Mouse (Mus musculus) limb, embryonic 13.5 days (tissue): Measurements from ENCODE around the gene Gnat3. TPM values are rescaled to one million over a fixed set of nuclear protein-coding genes. Genes with fewer than 3 reads are reported as not detected.
"Not testable (repeated sequence)": the region's sequence is repeated elsewhere in the genome, so short reads cannot be mapped to it uniquely, and the experiment has no call there.

Experiments
- ATAC-seq: fragments of 200-750 bp; cut with Nextera tagmentation; 2 replicates; pipeline ENCODE4 v1.8.0; 2017; ENCODE audit warnings: low read depth, moderate number of reproducible peaks, moderate TSS enrichment; ENCODE audit not compliant: low FRiP score
- H3K27ac ChIP-seq: fragments of 300-500 bp; sonication (generic); 2 replicates; pipeline ENCODE4 v1.5.1; 2015; ENCODE audit warnings: inconsistent platforms, mild to moderate bottlenecking, moderate library complexity
- H3K27me3 ChIP-seq: fragments of 300-500 bp; sonication (generic); 2 replicates; pipeline ENCODE4 v1.6.1; 2015; ENCODE audit warnings: mild to moderate bottlenecking, inconsistent platforms
- H3K36me3 ChIP-seq: fragments of 300-500 bp; sonication (generic); 2 replicates; pipeline ENCODE4 v1.6.1; 2015; ENCODE audit warnings: inconsistent platforms, mild to moderate bottlenecking, moderate library complexity
- H3K4me1 ChIP-seq: fragments of 300-500 bp; sonication (generic); 2 replicates; pipeline ENCODE4 v1.6.1; 2015; ENCODE audit warnings: inconsistent platforms
- H3K4me2 ChIP-seq: fragments of 300-500 bp; sonication (generic); replicated peaks from 2 replicates; pipeline ENCODE4 v1.6.1; 2015; ENCODE audit warnings: inconsistent platforms, mild to moderate bottlenecking, moderate library complexity
- H3K4me3 ChIP-seq: fragments of 300-500 bp; sonication (generic); 2 replicates; pipeline ENCODE4 v1.5.1; 2015; ENCODE audit warnings: moderate library complexity, mild to moderate bottlenecking, inconsistent platforms
- H3K9ac ChIP-seq: fragments of 300-500 bp; sonication (generic); 2 replicates; pipeline ENCODE4 v1.6.1; 2015; ENCODE audit warnings: mild to moderate bottlenecking, inconsistent platforms
- H3K9me3 ChIP-seq: fragments of 300-500 bp; sonication (generic); 2 replicates; pipeline ENCODE4 v1.6.1; 2016; ENCODE audit warnings: inconsistent platforms
- WGBS: fragments of 180-500 bp; shearing (Covaris S2); methylation state at CpG from one replicate; pipeline ENCODE4 v1.1.7; 2015; 5-methylcytosine and 5-hydroxymethylcytosine counted together
- polyA plus RNA-seq: library from polyadenylated mRNA; unstranded; fragments of >200 nt; fragmentation: Nextera tagmentation; extraction: Ambion mirVana; gene quantifications from 2 replicates; pipeline ENCODE4 v1.2.1, GENCODE M21; 2015

The Gnat3 gene
- not detected in 2 replicates for polyA plus RNA-seq

GRCm38 (mm10) chr5:17962249-17962648 lies at the start of gene Gnat3:
Gene Gnat3 (plus strand): TSS chr5:17962549.
- H3K9me3 ChIP-seq = no peaks in the 10 kb centered on the region
- H3K36me3 ChIP-seq = no peaks in the 10 kb centered on the region
- WGBS = 73% methylated on average over 5 of the region's 5 CpGs
- no peak within 1 kb of the TSS for H3K4me3 ChIP-seq
- H3K27me3 ChIP-seq = no peaks in the 10 kb centered on the region
- H3K4me2 ChIP-seq = no peak within 1 kb of the TSS
- no peak within 1 kb of the TSS for H3K27ac ChIP-seq
- ATAC-seq = no peak
- no peaks in the 10 kb centered on the region for H3K4me1 ChIP-seq
- H3K9ac ChIP-seq = no peak within 1 kb of the TSS

DNA sequence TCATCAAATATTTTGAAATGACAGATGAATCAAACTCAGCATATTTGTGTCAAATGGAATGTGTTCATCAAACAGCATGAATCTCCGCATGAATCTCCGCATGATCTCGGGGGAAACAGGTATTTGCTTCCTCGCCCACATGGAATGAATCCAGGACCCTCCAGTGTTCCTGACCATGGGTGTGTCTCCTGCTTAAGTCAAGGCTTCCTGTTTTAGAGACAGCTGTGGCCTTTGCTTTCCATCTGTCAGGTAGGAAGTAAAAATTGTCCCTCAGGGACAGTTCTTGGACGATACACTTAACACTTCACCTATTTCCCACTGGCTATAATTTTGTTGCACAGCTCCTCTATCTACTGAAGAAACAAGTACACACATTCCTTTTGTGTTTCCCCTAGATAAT lies 43.4 kb upstream of the Gnat3 start:
- H3K9ac ChIP-seq = no peak overlapping the region
- no peaks in the 10 kb centered on the region for H3K36me3 ChIP-seq
- no peaks in the 10 kb centered on the region for H3K27me3 ChIP-seq
- no peak overlapping the region for H3K4me3 ChIP-seq
- WGBS = 78% methylated on average over 5 of the region's 5 CpGs
- H3K4me2 ChIP-seq = no peak overlapping the region
- no peak overlapping the region for H3K27ac ChIP-seq
- ATAC-seq = no peak
- H3K9me3 ChIP-seq = no peaks in the 10 kb centered on the region
- H3K4me1 ChIP-seq = no peaks in the 10 kb centered on the region

- Histone ChIP-seq H3K36me3 (no peaks in the 10 kb centered on the region), H3K4me3 (no peak overlapping the region), H3K9me3 (no peaks in the 10 kb centered on the region), H3K4me2 (no peak overlapping the region), H3K9ac (no peak overlapping the region), H3K4me1 (no peaks in the 10 kb centered on the region), H3K27ac (no peak overlapping the region), H3K27me3 (no peaks in the 10 kb centered on the region)
- WGBS = 84% methylated on average over 3 of the region's 3 CpGs
- no peak for ATAC-seq
These were observed 38.7 kb upstream of the Gnat3 start for GRCm38 (mm10) chr5:17923648-17924047.

- no peak overlapping the region for H3K4me2 ChIP-seq
- no peaks in the 10 kb centered on the region for H3K4me1 ChIP-seq
- H3K27me3 ChIP-seq = no peaks in the 10 kb centered on the region
- no peak for ATAC-seq
- H3K9me3 ChIP-seq = no peaks in the 10 kb centered on the region
- H3K9ac ChIP-seq = no peak overlapping the region
- WGBS = 40% methylated on average over 2 of the region's 2 CpGs
- H3K27ac ChIP-seq = no peak overlapping the region
- H3K36me3 ChIP-seq = no peaks in the 10 kb centered on the region
- no peak overlapping the region for H3K4me3 ChIP-seq
These were observed 38.2 kb upstream of the Gnat3 start for GRCm38 (mm10) chr5:17924085-17924518.

GRCm38 (mm10) chr5:17928471-17928870 lies 33.9 kb upstream of the Gnat3 start:
- Histone ChIP-seq H3K9ac (no peak overlapping the region), H3K4me2 (no peak overlapping the region), H3K27me3 (no peaks in the 10 kb centered on the region), H3K9me3 (no peaks in the 10 kb centered on the region), H3K36me3 (no peaks in the 10 kb centered on the region), H3K4me1 (no peaks in the 10 kb centered on the region), H3K27ac (no peak overlapping the region), H3K4me3 (no peak overlapping the region)
- ATAC-seq = no peak
- 35% methylated on average over 4 of the region's 4 CpGs for WGBS

GRCm38 (mm10) chr5:17929006-17929567 lies 33.3 kb upstream of the Gnat3 start:
- ATAC-seq = no peak
- Histone ChIP-seq H3K4me2 (no peak overlapping the region), H3K9me3 (no peaks in the 10 kb centered on the region), H3K36me3 (no peaks in the 10 kb centered on the region), H3K9ac (no peak overlapping the region), H3K4me3 (no peak overlapping the region), H3K27ac (no peak overlapping the region), H3K27me3 (no peaks in the 10 kb centered on the region), H3K4me1 (no peaks in the 10 kb centered on the region)
- WGBS = 35% methylated on average over 7 of the region's 7 CpGs

DNA sequence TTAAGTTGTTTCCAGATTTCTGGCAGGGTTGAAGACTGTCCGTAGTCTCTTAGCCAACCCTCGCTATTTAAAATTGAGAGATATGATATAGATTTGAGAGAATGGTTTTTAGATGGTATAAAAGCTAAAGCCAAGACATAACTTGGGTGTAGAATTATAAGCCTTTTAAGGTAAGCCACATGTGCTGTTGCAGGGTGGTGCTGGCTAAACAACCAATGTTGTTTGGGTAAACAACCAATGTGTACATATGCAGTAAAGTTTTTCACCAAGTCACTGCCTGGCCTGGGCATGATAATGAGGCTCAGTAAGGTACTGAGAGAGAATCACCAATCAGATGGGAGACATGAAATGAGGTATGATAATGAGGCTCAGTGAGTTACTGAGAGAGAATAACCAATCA lies 30.8 kb upstream of the Gnat3 start:
- WGBS = 96% methylated on average over 2 of the region's 2 CpGs

DNA sequence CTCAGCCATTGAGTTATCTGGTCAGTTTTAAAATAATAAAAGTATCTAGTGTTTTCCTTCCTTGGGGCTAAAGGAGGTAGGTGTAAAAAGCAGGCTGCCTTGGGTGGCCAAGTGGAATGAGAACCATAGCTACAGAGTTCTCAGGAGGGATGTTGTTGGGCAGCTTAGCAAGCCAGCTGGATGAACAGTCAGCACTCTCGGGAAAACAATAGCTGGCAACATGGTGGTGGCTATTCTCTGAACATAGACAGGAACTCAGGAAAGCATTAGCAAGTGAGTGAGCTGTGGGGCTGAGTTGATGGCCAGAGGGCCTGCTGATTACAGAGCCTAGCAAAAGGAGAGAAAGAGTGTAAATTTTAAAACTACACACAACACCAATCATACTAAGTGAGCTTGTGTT lies 27.8 kb upstream of the Gnat3 start:
- no peak for ATAC-seq
- H3K4me3 ChIP-seq = no peak overlapping the region
- no peak overlapping the region for H3K4me2 ChIP-seq
- no peak overlapping the region for H3K27ac ChIP-seq
- WGBS = 88% methylated on average over 1 of the region's 1 CpGs
- no peaks in the 10 kb centered on the region for H3K4me1 ChIP-seq
- H3K9ac ChIP-seq = no peak overlapping the region
- no peaks in the 10 kb centered on the region for H3K27me3 ChIP-seq
- no peaks in the 10 kb centered on the region for H3K9me3 ChIP-seq
- no peaks in the 10 kb centered on the region for H3K36me3 ChIP-seq

More for the DNA sequence above, 30.8 kb upstream of the Gnat3 start:
- ATAC-seq, H3K4me1 ChIP-seq, H3K9me3 ChIP-seq, H3K4me3 ChIP-seq, H3K4me2 ChIP-seq, H3K27me3 ChIP-seq, H3K9ac ChIP-seq, H3K27ac ChIP-seq, H3K36me3 ChIP-seq: not testable (repeated sequence)

GRCm38 (mm10) chr5:17938170-17938939 lies 24.0 kb upstream of the Gnat3 start:
- Histone ChIP-seq H3K4me3 (no peak overlapping the region), H3K9me3 (no peaks in the 10 kb centered on the region), H3K36me3 (no peaks in the 10 kb centered on the region), H3K9ac (no peak overlapping the region), H3K27me3 (no peaks in the 10 kb centered on the region), H3K27ac (no peak overlapping the region), H3K4me2 (no peak overlapping the region), H3K4me1 (no peaks in the 10 kb centered on the region)
- no peak for ATAC-seq
- WGBS = 61% methylated on average over 1 of the region's 1 CpGs

- Histone ChIP-seq H3K9me3 (no peaks in the 10 kb centered on the region), H3K36me3 (no peaks in the 10 kb centered on the region), H3K4me1 (no peaks in the 10 kb centered on the region), H3K4me2 (no peak overlapping the region), H3K4me3 (no peak overlapping the region), H3K27me3 (no peaks in the 10 kb centered on the region), H3K9ac (no peak overlapping the region), H3K27ac (no peak overlapping the region)
- ATAC-seq = no peak
- 72% methylated on average over 1 of the region's 1 CpGs for WGBS
These were observed 5.9 kb upstream of the Gnat3 start for GRCm38 (mm10) chr5:17956468-17956867.

- WGBS = 76% methylated on average over 13 of the region's 13 CpGs
- Histone ChIP-seq H3K4me3 (no peak overlapping the region), H3K27ac (no peak overlapping the region), H3K9me3 (no peaks in the 10 kb centered on the region), H3K36me3 (no peaks in the 10 kb centered on the region), H3K9ac (no peak overlapping the region), H3K4me1 (no peaks in the 10 kb centered on the region), H3K4me2 (no peak overlapping the region), H3K27me3 (no peaks in the 10 kb centered on the region)
- no peak for ATAC-seq
These were observed 7.5 kb downstream of the Gnat3 start for GRCm38 (mm10) chr5:17969704-17970390.

GRCm38 (mm10) chr5:17970391-17970730 lies 8.0 kb downstream of the Gnat3 start:
- WGBS = 91% methylated on average over 3 of the region's 3 CpGs
- H3K27me3 ChIP-seq = no peaks in the 10 kb centered on the region

More at GRCm38 (mm10) chr5:17970391-17970730, 8.0 kb downstream of the Gnat3 start:
- no peak overlapping the region for H3K9ac ChIP-seq
- H3K9me3 ChIP-seq = no peaks in the 10 kb centered on the region
- H3K27ac ChIP-seq = no peak overlapping the region
- no peak for ATAC-seq
- H3K4me3 ChIP-seq = no peak overlapping the region
- no peak overlapping the region for H3K4me2 ChIP-seq
- no peaks in the 10 kb centered on the region for H3K36me3 ChIP-seq
- no peaks in the 10 kb centered on the region for H3K4me1 ChIP-seq
